Mouse (Mus musculus) gastrocnemius, postnatal 36 days (tissue): ENCODE data around the gene Plekha8. TPM values are rescaled to one million over a fixed set of nuclear protein-coding genes. Genes with fewer than 3 reads are reported as not detected.

Experiments used
- DNase-seq, 2 experiments: peaks; one replicate each; pipeline ENCODE4 v3.0.0; 2022
- intact Hi-C: fragments of 180-260 bp; cut with DNase I; formaldehyde crosslinking; loops from one replicate; pipeline ENCODE4 v1.15.1; 2025
- long read RNA-seq, 2 experiments: library from polyadenylated mRNA; stranded (forward); transcript quantifications; one replicate each; pipeline ENCODE4 v2.0.0; 2021
- total RNA-seq, 2 experiments: library from RNA; stranded (reverse); gene quantifications; 2 replicates each; pipeline ENCODE4 v1.2.3; 2021

Gene Plekha8
- total RNA-seq: 1 to 10 TPM; 2.9 to 3.1 TPM
- long read RNA-seq, experiment 1, full-length matches to known transcripts: 3 of 4 reads
- long read RNA-seq, experiment 1, partial matches to known transcripts: 0 of 4 reads
- long read RNA-seq, experiment 1, other reads (novel, unspliced or antisense): 1 of 4 reads
- long read RNA-seq, experiment 2, full-length matches to known transcripts: 7 of 8 reads
- long read RNA-seq, experiment 2, partial matches to known transcripts: 0 of 8 reads
- long read RNA-seq, experiment 2, other reads (novel, unspliced or antisense): 1 of 8 reads

DNA sequence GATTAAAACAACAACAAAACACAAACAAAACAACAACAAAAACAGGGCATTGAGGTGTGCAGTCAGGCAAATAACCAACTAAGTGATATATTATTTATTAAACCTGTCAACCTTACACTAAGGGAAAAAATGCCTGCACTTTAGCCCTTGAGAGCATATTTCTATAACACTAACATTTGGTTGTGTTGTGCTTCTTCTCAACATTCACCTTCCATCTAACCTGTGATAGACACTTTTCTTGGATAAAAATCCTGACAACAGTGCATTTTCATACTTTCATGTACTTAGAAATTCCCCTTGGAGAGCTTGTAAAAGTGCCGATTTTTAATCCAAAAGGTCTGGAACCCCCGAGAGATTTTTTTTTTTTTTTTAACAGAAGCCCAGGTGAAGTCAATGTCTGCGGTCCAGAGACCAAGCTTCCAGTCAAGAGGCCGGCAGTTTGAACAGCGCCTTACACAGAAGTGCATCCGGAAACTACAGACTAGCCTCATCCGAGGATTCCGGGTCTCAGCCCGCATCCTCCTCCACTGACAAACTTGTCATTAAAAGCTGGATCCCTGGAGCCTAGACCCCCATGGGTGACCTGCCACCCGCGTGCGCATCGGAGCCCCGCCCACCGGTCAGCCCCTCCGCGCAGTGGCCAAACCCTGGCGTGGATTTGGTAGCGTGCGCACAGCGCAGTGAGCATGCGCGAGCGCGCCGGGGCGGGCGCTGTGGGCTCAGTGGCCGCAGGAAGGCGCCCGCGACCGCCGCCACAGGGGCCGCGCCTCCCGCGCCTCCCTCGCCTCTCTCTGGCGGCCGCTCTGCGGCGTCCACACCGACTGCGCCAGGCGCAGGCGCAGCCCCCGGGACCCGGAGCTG lies at the start of gene Plekha8:
Gene Plekha8, plus strand, starts transcription at position 643 of the 861 bp plus-strand sequence.
- intact Hi-C loops: loop anchor here (2.0 to 5.0 kb wide), 2 partner anchors 88 to 222 kb away; partner anchors contain the start of genes Mturn and Znrf2
- peak; percentile 87 to 90 for DNase-seq

DNA sequence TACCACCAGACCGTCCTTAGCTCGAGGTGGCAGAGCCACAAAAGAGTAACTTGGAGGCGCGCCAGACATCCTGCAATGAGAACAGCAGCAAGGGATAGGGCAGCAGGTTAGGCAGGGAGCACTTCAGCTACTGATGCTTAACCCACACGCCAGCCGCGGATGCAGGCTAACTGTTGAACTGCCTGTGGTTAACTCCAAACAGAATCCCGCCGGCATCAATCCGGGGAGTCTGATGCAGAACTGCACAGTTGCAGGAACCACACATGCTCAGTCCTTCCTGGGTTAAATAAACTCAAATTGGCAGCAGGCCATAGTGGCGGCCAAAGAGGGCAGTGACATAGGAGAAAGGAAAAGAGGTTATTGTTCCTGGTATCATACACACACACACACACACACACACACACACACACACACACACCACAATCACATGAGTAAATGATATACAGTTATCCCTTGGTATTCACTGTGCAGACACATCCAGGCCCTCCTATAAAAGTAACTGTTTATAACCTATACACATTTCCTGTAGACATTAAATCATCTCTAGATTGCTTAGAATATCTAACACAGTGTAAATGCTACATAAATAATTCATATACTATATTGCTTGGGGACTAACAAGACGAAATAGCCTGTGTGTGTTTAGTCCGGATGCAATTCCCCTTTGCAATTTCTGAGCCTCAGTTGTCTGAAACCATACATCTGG lies 46.4 kb upstream of the Plekha8 start:
- no peak for DNase-seq
- intact Hi-C loops: no loop called here

- DNase-seq: no peak
- intact Hi-C loops: no loop called here
Observed at GRCm38 (mm10) chr6:54549311-54549710, 45.6 kb upstream of the Plekha8 start.

DNA sequence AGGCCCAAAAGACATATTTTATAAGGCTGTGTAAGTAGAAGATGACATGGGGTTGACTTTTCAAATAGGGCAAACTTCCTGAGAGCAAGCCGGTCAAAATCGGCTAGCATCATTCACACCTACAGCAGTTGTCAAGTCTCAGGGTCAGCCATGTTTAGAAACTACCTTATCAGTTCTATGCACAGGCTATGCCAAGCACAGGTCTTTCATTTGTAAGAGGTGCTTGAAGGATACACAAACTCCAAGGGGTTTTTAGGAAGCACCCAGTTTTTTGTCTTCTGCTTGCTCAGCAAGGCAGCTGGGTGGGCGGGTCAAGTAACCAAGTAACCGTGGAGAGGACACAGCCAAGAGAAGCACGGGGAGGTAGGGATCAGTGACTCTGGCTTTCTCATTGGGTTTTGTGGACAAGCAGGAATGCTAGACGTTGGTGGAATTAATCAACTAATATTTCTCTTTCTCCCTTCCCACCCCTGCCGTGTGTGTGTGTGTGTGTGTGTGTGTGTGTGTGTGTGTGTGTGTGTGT lies 44.0 kb upstream of the Plekha8 start:
- intact Hi-C loops: no loop called here
- no peak for DNase-seq

DNA sequence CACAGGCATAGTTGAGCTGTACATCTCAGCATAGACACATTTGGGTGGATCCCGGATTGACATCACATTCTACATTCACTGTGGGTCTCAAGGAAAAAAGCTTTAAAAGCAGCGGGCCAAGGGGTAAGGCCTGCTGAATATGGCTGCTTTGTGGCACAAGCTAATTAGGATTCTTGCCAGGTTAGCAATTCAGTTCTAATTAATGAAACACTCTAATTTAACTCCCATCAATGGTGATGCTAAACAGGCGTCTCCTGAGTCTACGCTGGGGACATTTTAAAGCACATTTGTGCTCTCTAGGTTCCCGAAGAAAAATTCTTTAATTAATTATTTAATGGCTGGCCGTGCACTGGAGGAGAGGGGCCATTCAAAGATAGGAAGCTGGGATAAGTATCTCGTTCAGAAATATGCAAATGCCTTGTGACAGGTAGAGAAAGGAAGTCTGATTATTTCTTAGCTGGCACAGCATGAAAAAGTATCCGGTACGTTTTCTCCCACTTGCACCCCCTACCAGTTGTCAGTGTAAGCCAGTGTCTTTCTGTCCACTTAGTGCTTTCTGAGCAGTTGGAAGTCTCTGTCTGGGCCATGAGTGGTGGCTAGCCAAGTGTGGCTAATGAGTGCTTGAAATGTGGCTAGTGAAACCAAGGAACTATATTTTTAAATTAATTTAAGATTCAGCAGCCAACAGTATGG lies 42.0 kb upstream of the Plekha8 start:
- intact Hi-C loops: no loop called here
- DNase-seq: no peak

- no peak for DNase-seq
- intact Hi-C loops: no loop called here
Observed at GRCm38 (mm10) chr6:54553632-54554031, 41.3 kb upstream of the Plekha8 start.

GRCm38 (mm10) chr6:54554341-54555110 lies 40.4 kb upstream of the Plekha8 start:
- intact Hi-C loops: no loop called here
- DNase-seq: no peak

- DNase-seq: no peak
- intact Hi-C loops: no loop called here
Observed at GRCm38 (mm10) chr6:54555816-54556215, 39.1 kb upstream of the Plekha8 start.

DNA sequence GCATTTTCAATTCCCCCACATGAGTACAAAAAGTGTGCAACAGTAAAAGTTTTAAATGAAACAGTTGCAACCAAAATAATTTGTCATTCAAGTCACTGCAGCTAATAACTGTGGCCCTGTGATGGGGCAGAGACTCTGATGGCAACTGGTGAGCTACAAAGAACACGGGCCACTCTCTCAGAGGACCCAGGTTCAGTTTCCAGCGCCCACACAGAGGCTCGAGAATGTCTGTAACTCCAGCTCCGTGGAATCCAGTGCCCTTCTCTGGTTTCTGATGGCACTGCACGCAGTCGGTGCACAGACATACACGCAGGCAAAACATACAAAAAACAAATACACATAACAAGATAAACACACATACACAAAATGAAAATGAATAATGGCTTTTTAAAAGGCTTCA lies 37.2 kb upstream of the Plekha8 start:
- no peak for DNase-seq
- intact Hi-C loops: no loop called here

- DNase-seq: no peak
- intact Hi-C loops: no loop called here
Observed at GRCm38 (mm10) chr6:54558466-54558865, 36.4 kb upstream of the Plekha8 start.

DNA sequence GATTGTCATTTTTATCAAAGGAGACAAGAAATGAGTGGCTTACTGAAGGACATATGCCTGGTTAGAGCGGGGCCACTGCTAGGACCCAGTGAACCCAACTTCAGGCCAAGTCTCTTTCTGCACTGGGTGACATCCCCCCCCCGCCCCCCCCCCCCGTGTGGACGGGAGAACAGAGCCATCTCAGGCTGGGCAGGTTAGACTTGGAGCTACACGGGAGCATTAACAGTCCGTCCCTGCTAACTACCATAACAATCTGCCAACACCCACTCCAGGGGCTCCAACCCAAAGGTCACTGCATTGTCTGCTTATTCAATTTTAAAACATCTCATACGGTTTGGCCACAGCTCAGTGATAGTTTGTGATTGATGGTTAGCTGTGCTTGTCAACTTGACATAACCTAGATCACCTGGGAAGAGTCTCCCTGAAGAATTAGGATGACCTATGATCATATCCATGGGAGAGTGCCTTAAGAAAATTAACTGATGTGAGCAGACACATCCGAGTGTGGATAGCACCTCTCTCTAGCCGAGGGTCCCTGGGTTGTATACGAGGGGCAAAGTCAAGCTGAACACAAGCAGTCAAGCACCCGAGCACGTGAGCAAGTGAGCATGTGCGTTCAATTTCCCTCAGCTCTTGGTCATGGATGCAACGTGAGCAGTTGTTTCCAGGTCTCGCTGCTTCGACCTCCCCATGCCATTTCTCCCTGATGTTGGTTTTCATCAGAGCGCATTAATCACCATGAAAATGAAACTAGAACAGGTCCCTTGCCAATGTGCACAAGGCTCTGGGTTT lies 32.7 kb upstream of the Plekha8 start:
- intact Hi-C loops: no loop called here
- DNase-seq: no peak

DNA sequence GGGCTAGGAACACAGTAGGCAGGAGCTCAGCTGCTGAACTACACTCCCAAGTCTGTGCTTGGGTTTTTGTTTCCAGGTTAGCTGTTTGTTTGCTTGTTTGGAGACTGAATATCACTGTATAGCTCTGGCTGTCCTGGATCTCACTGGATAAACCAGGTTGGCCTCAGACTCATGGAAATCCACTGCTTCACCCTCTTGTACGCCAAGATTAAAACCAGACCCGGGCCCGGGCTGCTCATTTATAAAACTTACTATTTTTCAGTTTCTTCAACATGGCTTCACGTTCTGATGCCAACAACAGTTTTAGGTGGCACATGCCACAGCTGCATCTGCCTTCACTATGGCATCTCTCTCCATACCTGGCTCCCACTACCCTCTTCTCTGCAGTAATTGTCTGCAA lies 31.4 kb upstream of the Plekha8 start:
- intact Hi-C loops: no loop called here
- no peak for DNase-seq

GRCm38 (mm10) chr6:54564506-54564991 lies 30.4 kb upstream of the Plekha8 start:
- no peak for DNase-seq
- intact Hi-C loops: no loop called here

GRCm38 (mm10) chr6:54565012-54565411 lies 29.9 kb upstream of the Plekha8 start:
- DNase-seq: no peak
- intact Hi-C loops: no loop called here

DNA sequence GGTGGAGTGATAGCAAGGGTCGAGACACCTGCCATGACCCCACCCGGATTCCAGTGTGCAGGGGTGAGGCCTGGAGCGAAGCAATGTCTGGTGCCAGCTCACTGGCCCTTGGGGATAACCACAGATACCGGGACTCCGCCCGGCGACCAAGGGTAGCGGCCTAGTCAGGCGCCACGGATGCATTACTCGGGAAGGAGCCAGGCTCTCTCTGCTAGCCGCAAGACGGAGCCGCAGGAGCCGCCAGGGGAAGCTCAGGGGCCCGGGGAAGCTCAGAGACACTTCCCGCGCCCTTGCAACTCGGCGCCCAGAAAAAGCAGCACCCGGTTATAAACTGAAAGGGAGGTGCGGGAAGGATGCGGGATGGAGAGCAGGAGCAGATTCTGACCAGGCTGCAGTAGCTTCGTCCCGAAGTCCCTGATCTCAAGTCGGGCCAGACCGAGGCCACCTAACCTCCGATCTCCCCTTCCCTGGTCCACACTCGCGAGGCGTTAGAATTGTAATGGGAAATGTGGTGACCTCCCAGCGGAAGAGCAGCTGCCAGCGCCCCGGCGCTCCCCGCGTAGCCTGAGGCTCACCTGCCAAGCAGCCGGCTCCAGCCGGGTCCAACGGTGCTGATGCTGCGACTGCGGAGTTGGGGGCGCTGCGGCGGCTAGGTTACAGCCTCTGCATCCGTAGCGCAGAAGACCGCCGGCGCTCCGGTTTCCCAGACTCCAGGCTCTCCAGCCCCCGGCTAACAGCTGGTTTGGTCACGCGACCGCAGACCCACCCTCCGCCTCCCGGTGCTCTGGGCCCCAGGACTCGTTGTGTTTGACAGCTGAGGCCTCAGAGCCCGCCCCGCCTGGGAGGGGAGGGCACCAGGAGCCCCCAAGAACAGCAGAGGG lies 29.0 kb upstream of the Plekha8 start, which contains the start of gene Scrn1:
Gene Scrn1, minus strand, starts transcription at position 825 of the 881 bp plus-strand sequence.
- peak; percentile 43 to 50 for DNase-seq
- intact Hi-C loops: no loop called here

- intact Hi-C loops: no loop called here
- no peak for DNase-seq
Observed at GRCm38 (mm10) chr6:54566546-54566919, 28.4 kb upstream of the Plekha8 start.

DNA sequence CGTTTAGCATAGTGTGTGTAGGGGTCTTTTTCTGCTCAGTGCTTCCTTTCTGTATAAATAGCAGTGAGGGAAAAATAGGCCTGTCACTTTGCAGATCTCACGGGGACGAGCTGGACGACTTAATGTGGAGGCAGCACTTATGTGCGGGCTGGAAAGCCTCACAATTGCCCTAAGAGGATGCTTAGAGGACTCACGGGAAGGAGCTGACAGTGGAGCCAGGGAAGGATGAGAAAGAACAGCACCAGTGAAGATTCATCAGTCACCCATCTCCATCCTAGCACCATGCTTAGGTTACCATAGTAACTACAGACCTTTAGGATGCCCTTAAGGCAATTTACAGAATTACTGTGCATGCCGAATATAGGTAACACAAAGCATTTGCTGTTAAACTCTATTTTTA lies 25.1 kb upstream of the Plekha8 start:
- DNase-seq: no peak
- intact Hi-C loops: no loop called here
